Mouse (Mus musculus) fat pad, adult 2 months (tissue): ENCODE measurements around the gene Lrrc8a.

Experiments
- DNase-seq: peaks from one replicate; pipeline ENCODE4 v3.0.0-alpha.2; 2011; ENCODE audit warnings: low read depth, low spot score; ENCODE audit errors: extremely low read depth

Gene Lrrc8a

GRCm38 (mm10) chr2:30238906-30239465 lies 1.5 kb downstream of the Lrrc8a start:
- no peak for DNase-seq

DNA sequence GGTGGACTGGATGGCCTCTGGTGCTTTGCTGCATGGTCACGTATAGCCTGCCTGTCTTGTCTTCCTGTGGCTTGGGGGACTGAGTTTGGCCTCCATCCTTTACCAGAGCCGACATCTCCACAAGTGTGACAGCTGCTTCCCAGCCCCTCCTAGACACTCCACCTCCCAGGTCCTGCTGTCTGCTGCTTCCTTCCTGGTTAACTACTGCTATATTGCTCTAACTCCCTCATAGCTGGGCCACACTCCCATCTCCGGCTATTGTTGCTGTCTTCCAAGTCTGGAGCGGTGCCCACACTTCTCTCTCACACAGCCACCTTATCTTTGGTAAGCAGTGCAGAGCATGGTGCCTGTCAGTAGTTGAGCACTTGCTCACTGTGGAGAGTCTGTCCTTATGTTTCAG lies 2.3 kb downstream of the Lrrc8a start:
- DNase-seq = no peak

- no peak for DNase-seq
These were observed 2.8 kb downstream of the Lrrc8a start, which contains the start of gene Gm28035 for GRCm38 (mm10) chr2:30240267-30240666. Gm28035 (plus strand) TSS chr2:30240567.

DNA sequence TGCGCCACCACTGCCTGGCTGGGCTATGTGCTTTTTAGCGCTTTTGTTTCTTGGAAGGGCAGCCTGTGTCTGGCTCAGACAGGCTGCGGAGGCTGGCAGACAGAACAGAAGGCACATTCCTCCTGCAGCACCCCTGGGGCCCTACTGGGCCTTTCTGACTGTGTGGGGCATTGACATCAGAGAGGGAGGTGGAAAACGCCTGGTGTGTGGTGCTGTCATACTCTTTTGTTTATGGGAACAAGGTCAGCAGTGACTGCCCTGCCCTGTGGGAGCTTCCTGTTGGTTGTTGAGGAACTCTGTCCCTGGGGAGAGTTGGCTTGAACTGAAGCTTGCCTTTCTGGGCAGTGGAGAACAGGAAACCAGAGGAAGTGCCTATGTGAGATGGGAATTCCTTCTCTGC lies 5.0 kb downstream of the Lrrc8a start:
- no peak for DNase-seq

DNA sequence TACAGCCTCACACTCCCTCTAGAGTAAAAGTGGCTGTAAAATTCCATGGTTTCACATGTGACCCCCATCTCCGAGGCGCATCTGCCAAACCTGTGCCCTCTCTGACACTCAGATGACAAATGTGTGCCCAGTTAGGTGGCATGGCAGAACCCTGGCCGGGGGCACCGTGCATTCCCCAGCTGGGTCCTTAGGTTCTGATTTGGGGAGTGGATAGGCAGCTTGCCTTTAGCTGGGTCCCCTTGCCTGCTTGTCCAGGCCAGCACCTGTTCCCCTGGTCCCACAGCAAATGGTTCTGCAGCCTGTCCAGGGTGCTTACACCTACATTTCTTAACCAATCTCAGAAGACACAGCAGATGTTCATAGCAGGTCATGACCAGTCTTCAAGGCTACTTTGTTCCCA lies 5.9 kb downstream of the Lrrc8a start:
- DNase-seq = no peak

DNA sequence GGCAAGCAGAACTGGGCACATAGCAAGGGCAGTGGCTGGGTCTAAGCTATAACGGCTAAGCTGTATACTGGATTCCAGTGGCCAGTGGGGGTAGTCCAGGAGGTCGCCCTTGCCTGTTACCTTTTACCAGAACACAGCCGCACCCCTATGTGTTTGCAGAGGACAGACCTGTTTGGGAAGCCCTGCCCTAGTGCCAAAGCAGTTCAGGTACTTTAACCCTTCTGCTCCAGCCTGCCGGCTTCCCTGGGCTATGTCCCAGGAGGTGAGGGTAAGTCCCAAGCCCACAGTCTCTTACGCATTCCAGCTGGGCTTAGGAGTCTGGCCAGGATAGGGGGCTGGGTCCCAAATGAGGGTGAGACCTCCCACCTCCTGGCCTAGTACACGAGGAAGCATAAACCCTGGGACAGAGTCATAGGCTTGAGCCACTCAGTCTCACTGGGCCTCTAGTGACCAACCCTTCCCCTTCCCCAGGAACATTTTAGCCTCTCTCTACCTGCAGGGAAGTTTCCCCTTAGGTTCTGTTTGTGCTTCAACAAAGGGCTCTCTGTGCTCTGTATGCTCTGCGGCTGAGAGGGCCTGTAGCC lies 7.2 kb downstream of the Lrrc8a start:
- no peak for DNase-seq

DNA sequence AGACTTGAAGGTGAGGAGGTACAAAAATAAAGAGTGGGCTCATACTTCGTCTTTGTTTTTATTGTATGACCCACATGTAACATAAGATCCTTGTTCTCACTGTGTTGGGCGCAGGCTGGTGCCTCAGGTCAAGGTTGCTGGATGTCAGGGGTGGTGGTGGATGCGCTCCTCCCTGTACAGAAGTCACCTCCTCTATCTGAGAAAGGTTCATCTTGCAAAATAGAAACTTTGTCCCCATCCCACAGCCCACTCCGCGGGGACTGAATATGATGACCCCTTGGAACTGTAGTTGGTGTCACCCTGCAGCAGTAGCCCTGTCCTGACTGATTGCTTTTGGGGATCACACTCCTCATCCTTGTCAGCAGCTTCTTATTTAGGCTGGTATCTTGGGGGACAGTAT lies 9.5 kb downstream of the Lrrc8a start:
- no peak for DNase-seq

DNA sequence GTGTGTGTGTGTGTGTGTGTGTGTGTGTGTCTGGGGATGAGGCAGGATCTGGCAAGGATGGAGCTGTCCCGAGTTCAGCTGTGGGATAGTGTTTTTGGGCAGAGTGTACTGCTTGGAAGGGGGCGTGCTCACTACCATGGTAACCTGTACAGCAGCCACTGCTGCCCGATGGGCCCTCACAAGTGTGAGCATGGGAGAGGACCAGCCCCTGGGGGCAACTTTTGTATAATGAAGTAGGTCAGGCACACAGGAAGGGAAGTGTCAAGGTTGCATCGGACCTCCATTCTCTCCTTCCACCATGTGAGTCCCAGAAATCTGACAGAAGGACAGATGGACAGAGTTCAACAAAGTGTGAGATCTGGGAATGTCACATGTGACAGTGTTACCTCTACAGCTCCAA lies 10.2 kb downstream of the Lrrc8a start:
- no peak for DNase-seq

DNA sequence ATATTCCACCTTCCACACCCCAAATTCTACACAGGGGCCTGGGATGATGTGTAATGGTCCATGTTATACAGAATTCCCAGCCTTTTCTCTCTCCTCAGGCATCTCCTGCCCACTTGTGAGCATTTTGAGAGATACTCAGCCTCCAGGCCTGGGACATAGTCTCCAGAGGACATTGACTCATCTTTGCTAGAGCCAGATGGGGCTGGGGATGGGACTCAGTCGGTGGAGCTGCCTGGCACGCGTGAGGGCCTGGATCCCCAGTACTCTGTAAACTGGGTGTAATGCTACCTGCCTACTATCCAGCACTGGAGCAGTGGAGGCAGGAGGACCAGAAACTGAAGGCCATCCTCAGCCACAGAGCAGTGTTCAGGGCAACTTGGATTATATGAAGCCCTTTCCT lies 11.7 kb downstream of the Lrrc8a start:
- no peak for DNase-seq

GRCm38 (mm10) chr2:30250166-30251128 lies 12.9 kb downstream of the Lrrc8a start:
- DNase-seq = no peak

DNA sequence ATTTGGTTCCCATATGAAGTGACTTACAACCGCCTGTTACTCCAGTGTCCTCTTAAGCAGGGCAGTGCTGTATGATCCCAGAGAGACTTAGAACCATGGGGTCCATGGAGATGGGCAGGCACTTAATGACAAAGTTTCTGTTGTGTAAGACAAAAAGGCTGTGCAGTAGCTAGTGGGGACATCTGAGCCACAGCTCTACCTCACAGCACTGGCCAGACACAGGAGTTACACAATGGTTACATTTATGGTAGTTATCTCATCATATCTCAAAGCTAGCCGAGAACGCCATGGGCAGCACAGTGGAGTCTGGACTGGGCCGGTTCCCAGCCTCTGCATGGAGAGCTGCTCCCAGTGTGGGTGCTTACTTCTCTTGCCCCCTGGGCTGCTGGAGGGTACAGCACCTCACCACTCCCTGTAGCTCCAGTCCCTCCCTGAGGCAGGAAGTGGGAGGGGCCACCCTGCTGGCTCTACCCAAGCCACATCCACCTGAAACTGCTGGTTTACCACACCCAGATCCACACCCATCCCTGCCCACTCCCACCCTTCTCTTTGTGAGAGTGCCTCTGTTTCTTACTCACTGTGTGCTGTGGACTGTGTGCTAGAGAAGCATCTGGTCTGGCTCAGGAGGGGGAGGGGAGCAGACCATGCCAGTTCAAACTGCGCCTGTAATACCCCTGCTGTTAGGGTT lies 14.0 kb downstream of the Lrrc8a start:
- DNase-seq = no peak

- DNase-seq = no peak
These were observed 15.0 kb downstream of the Lrrc8a start for GRCm38 (mm10) chr2:30252521-30252920.

DNA sequence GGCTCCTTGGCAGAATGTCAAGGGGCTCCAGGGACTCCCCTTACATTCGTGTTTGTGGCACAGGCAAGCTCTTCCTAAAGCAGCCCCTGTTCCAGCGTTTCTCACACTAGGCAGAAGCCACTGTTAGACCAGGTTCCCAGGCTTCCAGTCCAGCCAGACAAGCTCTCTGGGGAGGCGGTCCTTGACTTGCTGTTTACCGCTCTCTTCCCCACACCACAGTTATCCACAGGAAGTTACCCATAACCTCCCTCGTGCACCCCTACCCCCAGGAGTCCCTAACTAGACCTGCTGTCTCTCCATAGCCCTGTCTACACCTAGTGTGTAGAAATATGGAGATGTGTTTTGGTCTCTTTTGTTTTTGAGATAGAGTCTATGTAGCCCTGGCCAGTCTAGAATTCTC lies 16.3 kb downstream of the Lrrc8a start:
- no peak for DNase-seq

GRCm38 (mm10) chr2:30255631-30256395 lies 18.3 kb downstream of the Lrrc8a start:
- DNase-seq = no peak

- DNase-seq = no peak
These were observed 19.3 kb downstream of the Lrrc8a start for GRCm38 (mm10) chr2:30256616-30257350.

DNA sequence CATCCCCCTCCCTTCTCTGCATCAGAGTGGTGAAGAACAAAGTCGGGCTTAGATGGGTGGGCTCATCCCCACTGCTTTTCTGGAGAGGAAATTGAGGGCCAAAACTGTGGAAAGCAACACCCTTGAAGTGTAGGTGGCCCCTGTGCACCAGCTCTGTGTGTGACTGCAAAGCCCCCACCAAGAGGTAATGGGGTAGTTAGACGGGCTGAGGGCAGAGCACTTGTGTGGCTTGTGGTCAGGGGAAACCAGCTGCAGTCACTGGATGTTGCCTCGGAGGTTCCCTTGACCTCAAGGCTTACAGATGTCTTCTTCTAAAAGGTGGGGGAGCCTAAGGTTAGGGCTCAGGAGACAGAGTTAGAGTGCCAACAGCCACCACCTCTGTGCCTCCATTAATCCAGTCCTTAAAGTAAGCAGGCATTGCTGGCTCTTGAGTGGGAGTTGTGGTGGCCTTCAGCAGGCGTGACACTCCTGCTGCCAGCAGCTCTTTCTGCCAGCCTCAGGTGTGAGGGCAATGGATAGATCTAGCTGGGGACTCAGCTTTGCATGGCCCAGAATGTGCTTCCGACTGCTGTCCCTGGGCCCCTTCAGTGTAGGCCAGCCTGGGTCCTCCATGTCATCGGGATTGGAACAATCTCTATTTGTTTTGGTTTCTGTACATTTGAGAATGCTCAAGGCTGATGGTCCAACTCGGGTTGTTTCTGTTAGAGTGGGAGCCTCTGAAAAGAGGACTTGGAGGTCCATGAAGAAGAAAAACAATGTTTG lies 20.4 kb downstream of the Lrrc8a start:
- DNase-seq = no peak

GRCm38 (mm10) chr2:30258600-30258999 lies 21.1 kb downstream of the Lrrc8a start:
- no peak for DNase-seq

DNA sequence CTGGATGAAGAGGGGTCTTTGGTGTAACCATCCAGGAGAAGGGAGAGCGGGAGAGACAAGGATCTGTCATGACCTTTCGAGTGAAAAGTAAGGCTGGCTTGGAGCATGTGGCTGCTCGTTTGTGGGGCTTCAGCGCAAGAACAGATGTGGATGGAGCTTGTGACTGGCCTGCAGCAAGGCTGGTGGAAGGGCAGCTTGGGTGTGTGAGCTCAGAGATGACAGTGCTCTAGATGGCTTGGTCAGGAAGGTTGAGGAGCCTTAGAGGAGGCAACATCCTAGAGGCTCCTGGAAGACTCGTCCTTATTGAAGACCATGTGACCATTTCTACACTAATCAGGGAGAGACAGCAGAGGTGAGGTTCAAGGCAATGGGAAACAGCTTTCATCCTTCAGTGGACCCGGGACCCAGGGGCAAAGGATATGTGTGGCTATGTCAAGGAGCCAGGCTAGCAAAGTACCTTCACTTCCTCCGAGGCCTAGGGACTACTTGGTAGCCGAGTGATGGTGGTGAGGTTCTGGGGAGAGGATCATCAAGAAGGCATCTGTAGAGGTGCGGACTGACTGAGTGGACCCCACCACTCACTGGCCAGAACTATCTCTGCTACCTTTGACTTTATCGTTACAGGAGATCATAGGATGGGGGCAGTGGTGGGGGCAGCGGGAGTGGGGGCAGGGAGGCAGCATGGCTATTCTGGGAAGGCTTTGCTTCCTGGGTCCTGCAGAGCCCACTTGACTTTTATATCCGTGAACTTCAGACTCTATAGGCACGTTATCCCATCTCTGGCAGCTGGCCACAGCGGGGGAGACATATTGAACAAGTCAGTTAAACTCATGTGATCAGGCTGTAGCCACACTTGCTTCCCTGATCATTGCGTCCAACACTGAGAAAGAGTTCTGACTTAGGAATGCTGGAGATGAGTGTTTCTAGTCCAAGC lies 21.9 kb downstream of the Lrrc8a start:
- DNase-seq = no peak
